Mouse (Mus musculus): ENCODE data around the gene Faap100. TPM values are rescaled to one million over a fixed set of nuclear protein-coding genes. Genes with fewer than 3 reads are reported as not detected.

Gene Faap100
- total RNA-seq, 2 experiments from 2014 or later, result 19.5 to 26.4 TPM

DNA sequence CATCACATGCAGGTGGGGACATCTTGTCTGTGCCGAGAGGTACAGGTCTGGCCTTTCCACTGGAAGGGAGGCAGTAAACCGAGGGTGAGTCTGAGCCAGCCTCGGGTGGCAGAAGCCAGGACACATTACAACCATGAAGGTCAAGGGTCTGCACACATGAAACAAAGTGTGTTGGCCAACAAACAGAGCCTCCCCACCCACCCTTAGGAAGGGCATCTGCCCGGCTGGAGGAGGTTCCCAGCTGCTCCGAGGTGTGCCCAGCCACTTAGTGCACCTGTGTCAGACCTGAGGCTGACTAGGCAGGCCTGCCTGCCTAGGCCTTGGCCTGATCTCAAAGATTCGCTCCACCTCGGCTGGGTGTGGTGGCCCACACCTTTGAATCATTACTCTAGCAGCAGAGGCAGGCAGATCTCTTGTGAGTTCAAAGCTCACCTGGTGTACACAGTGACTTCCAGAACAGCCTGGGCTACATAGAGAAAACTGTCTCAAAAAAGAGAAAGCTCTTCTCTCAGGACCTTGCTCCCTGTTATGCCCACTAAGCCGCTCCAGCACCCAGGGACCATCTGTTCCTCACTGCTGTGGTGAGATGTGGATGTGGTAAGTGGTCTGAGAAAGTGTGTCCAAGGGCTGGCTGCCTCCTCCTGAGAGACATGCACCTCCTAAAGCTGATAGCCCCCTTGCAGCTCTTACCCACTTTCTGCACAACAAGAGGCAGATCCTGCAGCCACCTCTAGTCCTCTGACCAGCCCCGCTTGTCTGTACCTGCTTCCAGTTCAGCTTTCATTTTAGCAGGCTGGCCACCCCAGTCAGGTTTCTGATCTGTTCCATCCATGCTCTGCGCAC, 27.1 kb downstream of the Faap100 start:
- DNase-seq, result peak; percentile 22

- peak; percentile 32 for DNase-seq
Observed at GRCm38 (mm10) chr11:120350711-120351110, 27.9 kb downstream of the Faap100 start.

DNA sequence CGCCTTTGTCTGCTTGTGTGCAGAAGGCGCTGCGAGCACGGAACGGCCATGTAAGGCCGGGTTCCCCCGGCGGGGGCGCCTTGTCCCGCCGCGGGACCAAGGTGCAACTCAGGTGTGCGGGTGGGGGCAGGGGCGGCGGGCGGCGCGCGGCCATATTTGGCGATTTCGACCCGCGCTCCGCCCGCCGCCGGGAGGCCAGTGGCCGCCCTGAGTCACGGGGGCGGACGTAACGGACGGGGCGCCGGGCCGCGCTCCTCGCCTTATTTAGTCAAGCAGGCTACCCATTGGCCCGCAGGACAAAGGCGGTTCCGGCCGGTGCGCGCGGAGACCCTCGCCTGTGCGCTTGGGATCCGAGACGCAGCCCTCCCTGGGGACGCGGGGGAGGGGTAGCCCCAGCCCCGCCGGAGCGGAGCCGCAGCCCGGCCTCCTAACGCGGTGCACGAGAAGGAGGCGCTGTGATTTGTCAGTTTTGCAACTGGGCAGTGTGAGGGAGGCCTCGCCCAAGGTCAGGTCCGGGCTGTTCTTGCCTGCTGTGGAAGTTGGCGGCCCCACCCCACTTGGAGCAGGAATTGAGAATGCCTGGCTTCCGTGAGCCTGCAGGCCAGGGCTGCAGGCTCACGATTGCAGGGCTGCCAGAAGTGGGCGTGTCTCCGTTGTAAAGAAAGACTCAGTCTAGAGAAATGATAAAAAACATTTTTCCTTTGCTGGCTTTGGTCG, 28.4 kb downstream of the Faap100 start:
- DNase-seq, result peak; percentile 93

DNA sequence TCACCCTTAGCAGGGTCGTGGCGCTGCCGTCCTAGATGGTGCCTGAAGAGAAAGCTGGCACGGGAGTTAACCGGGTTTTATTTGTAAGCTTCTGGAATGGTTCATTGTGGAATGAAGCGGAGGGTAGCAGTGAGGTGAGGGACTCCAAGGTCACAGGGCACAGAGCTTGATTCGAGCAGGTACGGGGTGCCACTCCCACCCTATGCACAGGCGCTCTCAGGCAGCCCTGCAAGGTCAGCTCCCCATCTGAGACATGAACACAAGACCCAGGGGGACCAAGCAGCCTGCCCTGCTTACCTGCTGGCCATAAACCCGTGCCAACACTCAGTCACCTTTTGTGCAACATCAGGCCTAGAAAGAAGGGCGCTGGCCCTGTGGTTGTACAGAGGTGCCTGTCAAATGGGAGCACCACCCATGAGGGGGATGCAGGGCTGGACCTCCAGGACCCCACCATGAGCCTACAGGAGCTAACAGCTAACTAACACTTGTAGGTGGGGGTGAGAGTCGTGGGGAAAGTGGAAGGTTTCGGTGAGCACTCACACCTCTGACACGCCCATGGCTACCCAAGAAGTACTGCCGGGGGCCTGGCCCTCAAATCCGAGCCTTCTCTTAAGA, 29.1 kb downstream of the Faap100 start:
- peak; percentile 67 for DNase-seq

- peak; percentile 76 for DNase-seq
Observed at GRCm38 (mm10) chr11:120348684-120349370, 29.7 kb downstream of the Faap100 start.

GRCm38 (mm10) chr11:120347791-120348683, 30.5 kb downstream of the Faap100 start, which contains the start of gene Actg1:
TSS of gene Actg1 (minus strand) at chr11:120348542.
- peak; percentile 94 for DNase-seq

GRCm38 (mm10) chr11:120347301-120347700, 31.3 kb downstream of the Faap100 start:
- DNase-seq, result peak; percentile 22

GRCm38 (mm10) chr11:120346383-120347034, 32.1 kb downstream of the Faap100 start:
- DNase-seq, result peak; percentile 5

DNA sequence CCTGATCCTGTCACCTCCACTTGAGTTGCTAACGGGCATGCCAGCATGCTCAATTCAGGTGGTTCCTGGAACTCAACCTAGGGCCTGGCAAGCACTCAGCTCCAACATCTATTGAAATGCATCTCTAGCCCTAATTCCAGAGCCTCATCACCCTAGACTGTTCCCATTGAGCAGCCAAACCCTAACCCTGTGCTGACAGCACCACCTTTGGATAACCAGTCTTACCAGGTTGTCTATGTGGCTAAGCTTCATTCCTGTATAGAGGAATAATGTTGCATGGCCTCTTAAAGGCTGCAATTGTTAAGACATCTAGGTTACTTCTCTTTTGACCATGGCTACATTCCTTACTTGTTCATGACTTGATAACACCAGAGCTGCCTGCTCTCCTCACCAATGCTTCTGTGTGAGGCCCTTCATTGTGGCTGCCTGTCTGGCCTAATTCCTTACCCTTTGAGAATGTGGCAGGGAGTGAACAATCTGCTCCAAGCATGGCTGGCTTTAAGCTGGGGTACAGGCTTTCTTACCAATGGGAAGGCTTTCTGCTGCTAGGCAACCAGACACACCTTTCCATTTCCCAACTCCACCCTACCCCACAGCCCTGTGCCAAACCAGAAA, 33.4 kb downstream of the Faap100 start:
- peak; percentile 13 for DNase-seq

GRCm38 (mm10) chr11:120344310-120344920, 34.1 kb downstream of the Faap100 start:
- no peak for DNase-seq

DNA sequence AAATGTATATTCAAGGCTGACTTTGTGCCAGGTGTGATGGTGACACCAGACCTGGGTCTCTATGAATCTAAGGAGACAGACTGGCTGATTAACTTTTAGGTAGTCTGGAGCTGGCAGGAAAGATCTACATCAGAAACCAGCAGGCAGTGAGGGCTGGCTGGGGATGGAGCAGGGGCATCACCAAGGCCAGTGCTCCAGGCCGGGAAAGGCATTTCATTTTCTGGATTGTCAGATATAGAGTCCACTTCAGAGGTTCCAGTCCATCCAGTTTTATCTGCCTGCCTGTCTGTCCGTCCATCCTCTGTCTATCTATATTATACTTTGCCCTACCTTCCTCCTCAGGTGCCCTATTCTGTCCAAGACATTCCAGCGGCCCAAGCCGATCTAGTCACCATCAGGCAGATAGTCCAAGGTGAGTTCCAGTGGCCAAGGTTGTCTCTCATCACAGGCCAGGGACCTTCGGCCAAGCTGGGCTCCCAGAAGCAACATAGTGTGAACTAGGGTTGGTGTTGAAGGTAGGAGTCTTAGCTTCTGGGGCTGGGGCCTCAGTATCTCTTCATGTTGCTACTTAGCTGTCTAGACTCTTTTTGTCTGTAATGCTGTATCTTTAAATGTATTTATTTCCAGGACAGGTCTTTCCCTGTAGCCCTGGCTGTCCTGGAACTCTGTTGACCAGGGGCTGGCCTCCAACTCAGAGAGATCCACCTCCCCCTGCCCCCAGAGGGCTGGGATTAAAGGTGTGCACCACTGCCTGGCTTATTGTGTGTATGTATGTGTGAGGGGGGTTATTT, 34.9 kb downstream of the Faap100 start:
- DNase-seq, result no peak

DNA sequence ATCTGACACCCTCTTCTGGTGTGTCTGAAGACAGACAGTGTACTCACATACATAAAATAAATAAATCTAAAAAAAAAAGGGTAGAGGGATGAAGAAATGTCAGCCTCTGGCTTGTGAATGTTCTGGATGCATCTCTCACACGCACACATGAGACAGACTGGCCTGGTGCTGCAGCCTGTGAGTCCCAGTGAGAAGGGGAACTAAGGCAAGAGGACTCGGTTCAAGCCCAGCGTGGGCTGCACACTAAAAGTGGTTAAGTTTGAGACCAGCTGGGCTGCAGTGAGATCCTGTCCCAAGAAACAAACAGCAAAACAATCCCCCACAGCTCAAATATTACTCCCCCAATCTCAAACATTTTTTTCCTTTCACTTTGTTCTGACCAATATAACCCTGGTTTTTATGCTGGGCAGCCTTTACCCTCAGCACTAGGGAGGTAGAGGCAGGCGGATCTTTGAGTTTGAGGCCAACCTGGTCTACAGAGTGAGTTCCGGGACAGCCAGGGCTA, 35.9 kb downstream of the Faap100 start:
- DNase-seq, result no peak

- no peak for DNase-seq
Observed at GRCm38 (mm10) chr11:120341661-120342060, 36.9 kb downstream of the Faap100 start.

GRCm38 (mm10) chr11:120339978-120340513, 38.5 kb downstream of the Faap100 start:
- DNase-seq, result no peak

GRCm38 (mm10) chr11:120338786-120339185, 39.8 kb downstream of the Faap100 start:
- no peak for DNase-seq

DNA sequence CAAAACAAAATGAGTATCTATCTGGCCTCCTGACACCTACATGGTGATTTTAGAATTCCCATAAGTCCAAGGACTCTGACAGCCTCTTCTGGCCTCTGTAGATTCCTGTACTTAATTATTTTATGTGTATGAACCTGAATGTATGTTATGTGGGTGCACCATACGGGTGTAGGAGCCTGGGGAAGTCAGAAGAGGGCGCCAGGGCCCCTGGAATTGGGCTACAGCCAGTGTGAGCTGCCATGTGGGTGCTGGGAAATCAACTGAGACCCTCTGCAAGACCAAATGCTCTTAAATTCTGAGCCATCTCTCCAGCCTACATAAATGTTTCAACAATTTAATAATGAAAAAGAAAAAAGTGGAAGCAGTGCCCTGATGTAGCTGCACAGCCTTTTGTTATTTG, 41.1 kb downstream of the Faap100 start:
- no peak for DNase-seq

GRCm38 (mm10) chr11:120335431-120336021, 43.0 kb downstream of the Faap100 start:
- DNase-seq, result no peak

DNA sequence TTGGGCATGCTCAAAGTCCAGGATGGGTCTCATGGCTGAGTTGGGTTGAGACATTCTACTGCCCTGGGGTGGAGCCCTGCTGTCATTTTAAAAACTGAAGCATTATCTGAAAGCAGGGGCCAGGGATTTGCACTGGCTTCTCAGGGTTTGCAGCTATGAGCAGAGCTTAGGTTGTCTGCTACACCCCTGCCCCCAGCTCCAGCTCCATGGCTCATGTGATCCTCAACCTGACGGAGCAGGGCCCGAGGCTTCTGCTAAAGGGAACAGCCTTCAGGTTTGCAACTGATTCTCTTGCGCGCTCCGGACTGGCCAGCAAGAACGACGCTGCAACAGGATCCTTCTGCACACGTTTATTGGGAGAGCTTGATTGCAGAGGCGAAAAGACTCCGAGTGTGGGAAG, 58.4 kb downstream of the Faap100 start:
- DNase-seq, result no peak

Data from adrenal gland, postnatal 10 days (tissue).